21 mouse cellular contexts compared by ENCODE assay signal in genomic region chr2:156630288-156630687, GRCm38 (mm10). TPM values are rescaled to one million over a fixed set of nuclear protein-coding genes. Genes with fewer than 3 reads are reported as not detected.
DNase-seq lines count a peak whose midpoint lies in the region; ATAC-seq and TF ChIP-seq lines count a peak whose summit lies in the region.
"Had no signal": no experiment of that assay in that cellular context is flagged by ENCODE, and none has a peak within 500 bp of the region (broad histone marks: within the 10 kb centered on the region; RNA-seq: fewer than 3 reads in every experiment).

No protein-coding gene starts in this region.

- H3K4me2 ChIP-seq in intestine, postnatal 0 days (replicated peaks; ENCODE audit: low read depth), result no peak overlapping the region
- no peak overlapping the region for H3K4me2 ChIP-seq in intestine, embryonic 16.5 days (ENCODE audit: low read depth, low read length)
- H3K4me2 ChIP-seq in lung, postnatal 0 days (replicated peaks; ENCODE audit: low read depth, low read length), result no peak overlapping the region
- no peak overlapping the region for H3K4me2 ChIP-seq in stomach, postnatal 0 days (replicated peaks; ENCODE audit: low read depth)
- H3K4me2 ChIP-seq: kidney, embryonic 15.5 days; limb, embryonic 15.5 days had no signal

- no peaks in the 10 kb centered on the region for H3K36me3 ChIP-seq in intestine, postnatal 0 days (ENCODE audit: control insufficient read depth, insufficient read depth)
- H3K36me3 ChIP-seq in intestine, embryonic 16.5 days (ENCODE audit: control insufficient read depth, insufficient read depth, low read length), result no peaks in the 10 kb centered on the region
- H3K36me3 ChIP-seq in lung, postnatal 0 days (ENCODE audit: insufficient read depth, low read length), result no peaks in the 10 kb centered on the region
- H3K36me3 ChIP-seq in stomach, postnatal 0 days (ENCODE audit: control insufficient read depth, insufficient read depth, low read length), result no peaks in the 10 kb centered on the region
- H3K36me3 ChIP-seq: forebrain, embryonic 10.5 days; kidney, embryonic 15.5 days; limb, embryonic 15.5 days had no signal

- no peak overlapping the region for H3K27ac ChIP-seq in intestine, postnatal 0 days (ENCODE audit: low read depth, low read length)
- H3K27ac ChIP-seq in intestine, embryonic 16.5 days (ENCODE audit: low read length), result no peak overlapping the region
- H3K27ac ChIP-seq in lung, postnatal 0 days (ENCODE audit: low read length), result no peak overlapping the region
- H3K27ac ChIP-seq in stomach, postnatal 0 days (replicated peaks), result no peak overlapping the region
- H3K27ac ChIP-seq: forebrain, embryonic 10.5 days; kidney, embryonic 15.5 days; limb, embryonic 15.5 days had no signal

- no peak for ATAC-seq in intestine, postnatal 0 days
- ATAC-seq in intestine, embryonic 16.5 days, result no peak
- ATAC-seq in lung, postnatal 0 days, result no peak
- no peak for ATAC-seq in stomach, postnatal 0 days (ENCODE audit: low FRiP score, low TSS enrichment)
- ATAC-seq: activated CD4-positive, CD25-positive, alpha-beta regulatory T cell, adult 4 months; liver, postnatal 0 days had no signal

- WGBS in intestine, postnatal 0 days, result 78% methylated on average over 1 of the region's 1 CpGs
- WGBS in intestine, embryonic 16.5 days, result 63% methylated on average over 1 of the region's 1 CpGs
- WGBS in lung, postnatal 0 days, result 70% methylated on average over 1 of the region's 1 CpGs
- WGBS in stomach, postnatal 0 days, result 69% methylated on average over 1 of the region's 1 CpGs

- no peak for DNase-seq in lung, postnatal 0 days (ENCODE audit: low spot score)
- no peak for DNase-seq in lung, adult 18-20 months
- peak; percentile 49 for DNase-seq in ES-CJ7 (ENCODE audit: low read depth, low spot score)
- no peak for DNase-seq in stomach, postnatal 0 days (ENCODE audit: low spot score)
- no peak for DNase-seq in cerebellum, postnatal 36 days
- DNase-seq: adrenal gland, postnatal 10 days; cerebellum, adult 11 months; cerebellum, postnatal 14 days; gastrocnemius, postnatal 10 days; heart, adult 18-20 months; liver, postnatal 0 days; lung, postnatal 4 days; retina, postnatal 1 day; right cerebral cortex, postnatal 4 days; thymus, postnatal 14 days had no signal

- no peak overlapping the region for H3K4me3 ChIP-seq in intestine, postnatal 0 days (ENCODE audit: low read depth, low read length)
- H3K4me3 ChIP-seq in intestine, embryonic 16.5 days (ENCODE audit: low read length), result no peak overlapping the region
- H3K4me3 ChIP-seq in lung, postnatal 0 days (ENCODE audit: low read depth, low read length), result no peak overlapping the region
- no peak overlapping the region for H3K4me3 ChIP-seq in stomach, postnatal 0 days (ENCODE audit: low read depth, low read length)
- H3K4me3 ChIP-seq: forebrain, embryonic 10.5 days; kidney, embryonic 15.5 days; limb, embryonic 15.5 days had no signal

- peak; percentile 27; the same call in 1 of the 2 replicates for TF ChIP-seq CTCF in intestine, postnatal 0 days (IDR thresholded peaks at IDR 0.05; ENCODE audit: low read depth)
- TF ChIP-seq CTCF in lung, postnatal 0 days (IDR thresholded peaks at IDR 0.05), result peak; percentile 16; the same call in 1 of the 2 replicates
- 0 out of 2 replicates have a peak, but pooled peaks have one; percentile 10 for TF ChIP-seq CTCF in stomach, postnatal 0 days (IDR thresholded peaks at IDR 0.05; ENCODE audit: low read depth)

- no peaks in the 10 kb centered on the region for H3K4me1 ChIP-seq in intestine, postnatal 0 days (replicated peaks; ENCODE audit: control insufficient read depth, insufficient read depth, low read length)
- H3K4me1 ChIP-seq in intestine, embryonic 16.5 days (ENCODE audit: control insufficient read depth, insufficient read depth, low read length), result no peaks in the 10 kb centered on the region
- no peaks in the 10 kb centered on the region for H3K4me1 ChIP-seq in lung, postnatal 0 days (ENCODE audit: insufficient read depth, low read depth, low read length)
- no peaks in the 10 kb centered on the region for H3K4me1 ChIP-seq in stomach, postnatal 0 days (replicated peaks; ENCODE audit: control insufficient read depth, insufficient read depth)
- H3K4me1 ChIP-seq: forebrain, embryonic 10.5 days; kidney, embryonic 15.5 days; limb, embryonic 15.5 days had no signal

- H3K9ac ChIP-seq in intestine, postnatal 0 days (ENCODE audit: low read depth, low read length), result no peak overlapping the region
- no peak overlapping the region for H3K9ac ChIP-seq in intestine, embryonic 16.5 days (ENCODE audit: low read depth, low read length)
- H3K9ac ChIP-seq in lung, postnatal 0 days (replicated peaks; ENCODE audit: low read depth), result no peak overlapping the region
- no peak overlapping the region for H3K9ac ChIP-seq in stomach, postnatal 0 days (ENCODE audit: low read length)
- H3K9ac ChIP-seq: kidney, embryonic 15.5 days; limb, embryonic 15.5 days; liver, postnatal 0 days had no signal

- H3K9me3 ChIP-seq in intestine, postnatal 0 days (ENCODE audit: control insufficient read depth), result peaks cover 4% of the 10 kb centered on the region; the same call in 1 of the 2 replicates
- H3K9me3 ChIP-seq in intestine, embryonic 16.5 days (ENCODE audit: control insufficient read depth, low read length), result peaks cover 3% of the 10 kb centered on the region; the same call in 1 of the 2 replicates
- no peaks in the 10 kb centered on the region for H3K9me3 ChIP-seq in lung, postnatal 0 days (ENCODE audit: low read length)
- H3K9me3 ChIP-seq in stomach, postnatal 0 days (ENCODE audit: control insufficient read depth, low read length), result no peaks in the 10 kb centered on the region
- H3K9me3 ChIP-seq: forebrain, embryonic 10.5 days; kidney, embryonic 15.5 days; limb, embryonic 15.5 days had no signal

- TF ChIP-seq EP300 in lung, postnatal 0 days (IDR thresholded peaks at IDR 0.05), result no peak
- TF ChIP-seq EP300 in stomach, postnatal 0 days (optimal IDR thresholded peaks at IDR 0.05), result no peak

- no peaks in the 10 kb centered on the region for H3K27me3 ChIP-seq in intestine, postnatal 0 days (replicated peaks; ENCODE audit: control insufficient read depth, insufficient read depth, low read length)
- no peaks in the 10 kb centered on the region for H3K27me3 ChIP-seq in intestine, embryonic 16.5 days (replicated peaks; ENCODE audit: control insufficient read depth, insufficient read depth, low read length)
- H3K27me3 ChIP-seq in lung, postnatal 0 days (replicated peaks; ENCODE audit: insufficient read depth, low read length), result no peaks in the 10 kb centered on the region
- H3K27me3 ChIP-seq in stomach, postnatal 0 days (ENCODE audit: control insufficient read depth, insufficient read depth, low read length), result no peaks in the 10 kb centered on the region
- H3K27me3 ChIP-seq: kidney, embryonic 15.5 days; limb, embryonic 15.5 days had no signal

RNA-seq across cellular contexts. Expression of gene Dlgap4, which starts 16.8 kb away (rescaled TPM):
- polyA plus RNA-seq in intestine, postnatal 0 days (2015; fragmentation: Nextera tagmentation; extraction: Ambion mirVana), result 37.5 and 43.1 TPM in 2 replicates
- 51.2 and 52.6 TPM in 2 replicates for polyA plus RNA-seq in intestine, embryonic 16.5 days (2015; fragmentation: Nextera tagmentation; extraction: Ambion mirVana)
- 70.3 and 74.0 TPM in 2 replicates for polyA plus RNA-seq in lung, postnatal 0 days (2015; fragmentation: Nextera tagmentation; extraction: Ambion mirVana)
- 50.7 and 59.0 TPM in 2 replicates for polyA plus RNA-seq in stomach, postnatal 0 days (2015; fragmentation: Nextera tagmentation; extraction: Ambion mirVana)
